Mouse (Mus musculus): ENCODE results near the gene Cog2.

The Cog2 gene

DNA sequence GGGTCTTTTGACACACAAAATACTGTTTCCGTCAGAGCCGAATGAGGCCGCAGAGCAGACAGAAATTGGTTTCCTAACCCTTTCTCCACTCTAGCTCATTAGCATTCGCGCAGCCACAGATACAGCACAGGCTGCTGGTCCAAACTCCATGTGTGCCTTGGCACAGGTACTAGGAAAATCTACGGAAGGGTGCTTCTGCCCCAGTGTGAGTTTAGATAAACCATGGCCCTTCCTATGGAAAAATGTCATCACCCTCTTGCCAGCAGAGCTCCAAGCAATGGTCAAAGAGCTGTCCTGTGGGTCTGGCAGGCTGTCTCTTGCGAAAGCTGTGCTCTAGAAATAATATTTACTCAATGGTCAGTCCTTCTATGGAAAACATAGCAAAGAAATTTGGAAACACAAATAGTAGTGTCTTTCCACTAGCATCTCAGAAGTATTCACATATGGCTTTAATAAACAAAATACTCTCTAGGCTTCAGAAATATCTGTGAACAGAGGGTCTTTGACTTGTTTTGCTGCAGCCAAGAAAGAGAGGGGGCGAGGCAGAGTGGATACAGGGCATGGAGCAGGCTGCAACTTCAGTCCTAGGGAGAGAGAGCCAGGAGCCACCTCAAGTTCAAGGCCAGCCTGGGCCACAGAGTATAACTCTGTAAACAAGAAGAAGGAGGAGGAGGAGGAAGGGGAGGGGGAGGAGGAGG, 51.3 kb downstream of the Cog2 start:
- no peak for DNase-seq (ENCODE audit: low spot score)

DNA sequence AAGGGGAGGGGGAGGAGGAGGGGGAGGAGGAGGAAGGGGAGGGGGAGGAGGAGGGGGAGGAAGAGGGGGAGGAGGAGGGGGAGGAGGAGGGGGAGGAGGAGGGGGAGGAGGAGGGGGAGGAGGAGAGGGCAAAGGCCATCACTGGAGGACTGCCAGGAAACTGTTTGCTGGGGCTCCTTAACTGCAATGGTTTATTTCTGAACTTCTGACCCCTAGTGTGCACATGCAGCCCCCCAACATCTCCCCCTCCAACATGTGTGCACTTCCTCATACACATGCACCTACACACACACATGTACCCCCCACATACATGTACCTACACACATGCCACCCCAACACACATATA, 51.8 kb downstream of the Cog2 start:
- DNase-seq (ENCODE audit: low spot score): no peak

DNA sequence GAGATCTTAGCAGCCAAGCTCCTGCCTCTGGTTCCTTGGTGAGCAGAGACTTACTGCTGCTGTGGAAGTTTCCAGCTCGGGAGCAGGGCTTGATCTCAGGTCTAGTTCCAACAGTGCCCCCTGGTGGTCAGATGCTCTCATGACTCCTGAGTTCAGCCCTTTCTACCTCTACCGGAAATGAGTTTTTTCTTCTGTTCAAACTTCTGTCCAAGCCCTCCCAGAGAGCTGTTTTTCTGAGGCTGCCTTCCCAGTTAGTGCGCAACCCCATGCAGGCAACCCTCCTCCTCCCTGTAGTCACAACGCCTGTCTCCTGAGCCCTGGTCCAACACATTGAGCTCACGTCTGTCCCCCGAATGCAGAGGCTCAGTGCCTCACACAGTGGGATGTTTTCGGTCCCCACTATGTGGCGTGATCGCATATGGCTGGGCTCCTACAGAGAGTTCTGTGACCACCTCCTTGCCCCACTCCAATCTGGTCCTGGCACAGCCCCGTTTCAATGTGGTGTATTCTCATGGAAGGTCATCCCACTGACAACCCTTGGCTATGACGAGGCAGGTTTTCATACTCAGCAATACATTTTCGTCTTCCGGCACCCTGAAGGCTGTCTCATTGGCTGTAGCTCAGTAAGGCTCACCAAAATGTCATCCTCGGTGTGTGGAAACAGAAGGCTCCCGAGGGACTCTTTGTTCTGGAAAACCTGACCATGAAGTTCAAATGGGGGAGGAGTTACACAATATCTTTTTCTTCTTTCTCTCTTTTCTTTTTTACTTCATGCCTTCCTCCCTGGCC, 53.2 kb downstream of the Cog2 start:
- DNase-seq (ENCODE audit: low spot score): peak; percentile 87

DNA sequence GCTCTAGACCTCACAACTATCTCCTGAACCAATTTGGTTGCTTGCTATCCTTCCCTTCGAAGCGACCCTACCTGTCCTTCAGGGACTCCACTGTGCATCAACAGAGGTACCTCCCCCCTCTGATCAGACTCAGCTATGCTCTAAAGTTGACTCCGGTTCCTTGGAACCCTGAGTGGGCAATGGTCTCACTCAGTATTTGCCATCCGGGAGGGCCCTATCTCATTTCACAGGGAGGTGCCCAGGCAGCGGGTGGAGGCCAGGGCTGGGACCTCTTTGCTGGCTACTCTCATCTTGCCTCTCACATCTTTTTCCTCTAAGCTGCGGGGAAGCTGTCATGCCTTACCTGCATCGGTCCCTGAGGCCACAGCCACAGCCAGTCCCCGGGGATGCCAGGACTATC, 55.2 kb downstream of the Cog2 start, which contains the start of gene Capn9:
TSS of gene Capn9 (plus strand) at position 301 of the 400 bp plus-strand sequence.
- no peak for DNase-seq (ENCODE audit: low spot score)

DNA sequence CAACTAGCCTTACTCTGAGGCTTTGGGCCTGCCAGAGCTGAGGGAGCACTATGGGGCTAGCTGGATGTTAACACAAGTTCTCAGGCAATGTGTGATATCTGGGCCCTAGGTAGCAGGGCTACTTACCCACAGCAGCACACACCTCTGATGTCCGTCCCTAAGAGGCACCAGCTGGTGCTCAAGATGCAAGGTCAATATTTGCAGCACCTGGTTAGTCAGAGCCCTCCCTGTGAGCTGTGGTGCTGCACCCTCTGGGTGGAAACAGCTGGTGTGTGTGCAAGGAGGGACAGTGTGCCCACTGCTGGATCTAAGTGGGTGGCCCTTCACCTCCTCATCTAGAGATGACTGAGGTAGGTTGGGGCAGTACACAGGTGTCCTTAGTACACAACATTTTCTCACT, 56.2 kb downstream of the Cog2 start:
- DNase-seq (ENCODE audit: low spot score): no peak

DNA sequence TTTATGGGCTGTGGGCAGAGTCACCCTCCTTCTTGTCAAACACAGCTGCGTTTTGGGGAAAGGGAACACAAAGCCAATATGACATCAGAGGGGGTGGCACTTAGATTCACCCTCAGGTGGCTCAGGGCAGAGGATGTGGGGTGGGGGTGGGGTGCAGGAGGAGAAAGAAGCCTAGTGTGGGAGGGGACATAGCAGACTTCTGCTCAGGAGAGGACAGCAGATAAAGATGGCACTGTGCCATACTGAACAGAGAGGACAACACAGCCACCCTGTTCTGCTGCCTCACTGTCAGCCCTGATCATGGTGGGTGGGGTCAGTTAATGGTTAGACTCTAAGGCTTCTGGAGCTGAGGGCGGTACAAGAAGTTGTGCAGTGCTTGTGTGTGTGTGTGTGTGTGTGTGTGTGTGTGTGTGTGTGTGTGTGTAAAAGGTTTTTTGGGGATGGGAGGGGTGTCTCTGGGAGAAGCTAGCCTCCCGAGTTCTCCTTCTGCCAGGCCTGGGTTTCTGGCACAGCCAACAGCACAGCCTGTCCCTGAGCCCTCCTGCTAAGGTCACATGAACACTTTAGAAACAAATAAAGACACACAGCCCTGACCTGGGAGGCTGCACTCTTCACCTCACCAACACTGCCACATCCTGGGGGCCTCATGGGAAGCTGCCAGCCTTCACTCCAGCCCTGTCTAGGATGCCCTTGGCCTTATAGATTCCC, 65.3 kb downstream of the Cog2 start:
- DNase-seq (ENCODE audit: low spot score): no peak

DNA sequence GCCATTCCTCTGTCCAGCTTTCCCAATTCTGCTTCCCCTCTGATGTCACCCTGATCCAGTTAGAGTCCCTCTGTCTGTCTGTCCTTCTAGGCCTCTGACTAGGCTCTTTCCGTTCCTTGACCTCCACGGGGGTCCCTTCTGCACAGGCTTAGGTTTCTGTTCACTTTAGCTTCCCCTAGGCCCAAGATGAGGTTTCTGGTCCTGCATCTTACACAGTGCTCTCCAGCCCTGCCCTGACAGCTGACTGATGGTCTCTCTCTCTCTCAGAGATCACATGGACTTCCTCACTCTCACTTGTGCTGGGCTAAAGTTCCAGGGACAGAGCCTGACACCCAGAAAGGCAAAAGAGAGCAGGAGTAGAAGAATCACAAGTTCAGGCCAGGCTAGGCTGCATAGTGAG, 66.0 kb downstream of the Cog2 start:
- DNase-seq (ENCODE audit: low spot score): no peak

DNA sequence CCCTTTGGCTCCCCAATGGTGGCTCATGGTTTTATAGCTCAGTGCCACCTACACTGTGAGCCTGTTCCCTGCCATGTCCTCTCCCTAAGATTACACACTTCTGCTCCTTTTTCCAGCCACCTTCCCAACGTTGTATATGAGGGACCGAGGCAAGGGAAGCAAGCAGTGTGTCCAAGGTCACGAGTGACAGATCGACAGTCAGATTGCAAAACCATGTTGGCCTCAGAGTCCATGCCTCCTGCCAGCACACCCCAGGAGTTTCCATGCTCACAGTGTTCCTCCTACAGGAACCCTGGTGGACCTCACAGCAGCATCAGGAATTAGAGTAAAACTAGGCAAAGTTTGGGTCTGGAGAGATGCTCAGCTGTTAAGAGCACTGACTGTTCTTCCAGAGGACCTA, 68.8 kb downstream of the Cog2 start:
- DNase-seq (ENCODE audit: low spot score): no peak
